Mouse (Mus musculus): ENCODE data around the gene Bag6.

Gene Bag6

DNA sequence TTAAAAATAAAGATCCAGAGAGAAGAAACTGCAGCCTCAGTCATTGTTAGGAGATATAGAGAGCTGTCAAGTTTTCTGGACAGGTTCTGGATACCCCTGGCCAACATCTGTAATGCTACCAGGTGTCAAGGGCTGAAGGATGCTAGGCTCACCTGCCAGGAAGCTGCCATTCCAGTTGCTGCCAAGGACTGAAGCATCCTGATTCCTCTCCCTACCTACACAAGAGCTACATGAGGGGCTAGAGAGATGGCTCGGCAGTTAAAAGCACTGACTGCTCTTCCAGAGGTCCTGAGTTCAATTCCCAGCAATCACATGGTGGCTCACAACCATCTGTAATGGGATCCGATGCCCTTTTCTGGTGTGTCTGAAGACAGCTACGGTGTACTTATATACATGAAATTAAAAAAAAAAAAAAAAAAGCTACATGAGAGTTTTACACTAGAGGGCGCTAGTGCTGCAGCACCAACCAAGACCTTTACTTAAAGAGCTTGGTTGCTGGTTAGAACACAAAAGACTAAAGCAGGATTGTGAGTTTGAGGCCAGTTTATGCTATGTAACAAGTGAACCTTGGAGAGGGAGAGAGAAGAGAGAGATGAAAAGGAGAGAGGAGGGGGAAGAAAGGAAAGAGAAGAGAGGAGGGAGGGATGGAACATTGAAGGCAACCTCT lies 33.7 kb downstream of the Bag6 start:
- no peak for DNase-seq

DNA sequence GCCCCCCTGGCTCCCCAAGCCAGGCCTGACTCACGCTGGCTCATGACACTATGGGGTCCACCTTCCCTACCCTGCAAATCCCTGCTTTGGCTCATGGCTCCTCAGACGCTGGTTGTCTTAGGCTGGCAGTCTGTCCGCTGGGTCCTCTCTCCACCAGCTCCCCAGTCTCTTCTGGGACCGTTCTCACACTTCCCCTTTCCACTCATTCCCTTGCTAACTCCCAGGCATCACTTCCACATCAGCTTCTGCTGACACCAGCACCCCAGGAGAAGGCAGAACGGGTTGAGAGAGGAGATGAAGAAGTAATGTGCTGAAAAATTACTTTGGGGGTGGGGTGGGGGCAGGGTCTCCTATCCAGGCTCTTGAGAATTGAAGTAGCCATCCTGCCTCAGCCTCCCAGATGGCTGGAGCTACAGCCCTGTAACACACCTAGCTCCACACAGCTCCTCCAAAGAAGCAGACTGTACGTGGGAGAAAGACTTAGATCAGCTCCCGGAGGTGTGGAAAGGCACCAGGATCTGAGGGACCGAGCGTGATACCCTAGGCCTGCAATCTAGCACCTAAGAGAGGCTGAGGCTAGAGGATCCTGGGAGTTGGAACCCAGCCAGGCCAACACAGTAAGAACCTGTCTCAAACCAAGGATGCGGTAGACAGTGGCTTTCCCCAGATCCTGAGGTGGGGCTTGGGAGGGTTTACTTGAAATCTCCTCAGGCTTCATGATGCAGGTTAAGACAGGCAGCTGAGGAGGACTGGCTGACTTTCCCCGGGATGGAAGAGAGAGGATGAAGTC lies 37.7 kb downstream of the Bag6 start:
- no peak for DNase-seq

DNA sequence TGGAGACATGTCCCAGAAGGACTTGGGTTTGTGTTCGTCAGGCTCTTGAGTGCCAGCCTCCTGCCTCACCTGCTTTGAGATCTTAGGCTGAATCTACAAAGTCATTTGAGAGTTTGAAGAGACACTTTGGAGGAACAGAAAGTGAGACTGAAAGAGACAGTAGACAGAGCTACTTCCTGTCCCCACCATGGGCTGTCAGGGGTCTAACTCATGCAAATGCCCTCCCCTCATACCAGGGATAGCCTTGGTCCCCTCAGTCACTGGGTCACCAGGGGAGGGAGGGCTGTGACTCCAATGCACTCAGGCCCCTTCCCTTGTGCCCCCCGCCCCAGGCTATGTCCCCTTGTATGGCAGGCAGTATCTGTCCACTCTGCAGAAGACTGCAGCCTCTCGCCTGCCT lies 38.4 kb downstream of the Bag6 start:
- no peak for DNase-seq

DNA sequence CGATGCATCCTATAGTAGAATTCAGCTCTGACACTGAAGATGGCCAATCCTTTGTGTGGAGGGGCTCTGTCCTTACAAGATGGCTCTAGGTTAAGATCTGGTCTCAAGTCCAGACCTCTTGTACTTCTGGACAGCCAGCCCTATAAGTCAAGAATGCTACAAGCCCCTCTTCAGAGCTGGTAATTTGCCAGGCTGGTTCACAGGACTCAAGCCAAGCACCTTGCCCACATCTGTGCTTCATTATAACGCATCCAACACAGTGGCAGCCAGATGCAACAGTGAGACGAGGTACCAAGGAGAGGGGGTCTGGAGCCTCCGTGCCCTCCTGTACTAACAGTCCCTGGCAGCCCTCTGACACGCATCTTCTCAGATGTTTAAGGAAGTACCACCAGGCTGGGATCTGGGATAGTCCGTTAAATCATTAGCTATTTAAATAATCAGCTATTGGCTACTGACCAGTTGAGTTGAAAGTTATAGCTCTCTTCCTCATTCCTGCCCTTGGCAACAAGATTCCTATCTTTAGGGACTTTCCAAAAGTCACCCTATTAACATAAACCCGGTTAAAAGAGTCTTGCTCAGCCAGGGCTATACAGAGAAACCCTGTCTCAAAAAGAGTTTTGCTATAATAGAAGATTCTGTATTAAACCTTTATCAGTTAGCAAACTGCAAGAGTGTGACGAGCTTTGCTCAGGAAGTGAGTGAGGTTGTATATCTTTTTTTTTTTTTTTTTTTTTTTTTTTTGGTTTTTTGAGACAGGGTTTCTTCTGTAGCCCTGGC lies 39.4 kb downstream of the Bag6 start:
- DNase-seq: no peak

DNA sequence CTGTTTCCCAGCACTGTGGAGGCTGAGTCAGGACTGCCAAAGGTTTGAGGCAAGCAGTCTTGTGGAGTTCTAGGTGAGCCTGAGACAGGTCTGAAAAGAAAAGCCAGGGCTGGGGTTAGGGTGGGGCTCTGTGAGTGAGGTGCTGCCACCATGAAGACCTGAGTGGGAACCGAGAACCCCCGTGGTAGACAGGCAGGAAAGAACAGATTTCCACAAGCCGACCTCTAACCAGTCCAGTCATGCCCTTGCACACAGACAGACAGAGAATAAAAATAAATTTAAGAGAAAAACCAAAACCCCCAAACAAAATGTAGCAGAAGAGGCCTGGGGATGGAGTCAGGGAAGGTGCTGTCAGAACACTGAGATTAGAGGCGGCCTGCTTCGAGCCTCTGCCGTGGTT lies 40.4 kb downstream of the Bag6 start:
- DNase-seq: no peak

DNA sequence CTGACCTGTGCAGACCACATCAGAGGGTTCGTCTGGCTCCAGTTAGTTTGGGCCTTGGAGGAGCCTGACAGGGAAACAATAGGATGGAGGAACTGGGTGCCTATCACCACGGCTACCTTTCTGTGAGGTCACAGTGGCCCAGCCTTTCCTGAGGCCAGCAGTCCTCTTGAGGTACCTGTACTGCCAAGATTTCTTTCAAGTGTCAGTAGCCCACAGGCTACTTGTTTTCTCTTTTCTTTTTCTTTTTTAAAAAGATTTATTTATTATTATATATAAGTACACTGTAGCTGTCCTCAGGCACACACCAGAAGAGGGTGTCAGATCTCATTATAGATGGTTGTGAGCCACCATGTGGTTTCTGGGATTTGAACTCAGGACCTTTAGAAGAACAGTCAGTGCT lies 41.0 kb downstream of the Bag6 start, which contains the start of gene Aif1:
Gene Aif1 (minus strand): TSS at position 101 of the 400 bp plus-strand sequence.
- no peak for DNase-seq

DNA sequence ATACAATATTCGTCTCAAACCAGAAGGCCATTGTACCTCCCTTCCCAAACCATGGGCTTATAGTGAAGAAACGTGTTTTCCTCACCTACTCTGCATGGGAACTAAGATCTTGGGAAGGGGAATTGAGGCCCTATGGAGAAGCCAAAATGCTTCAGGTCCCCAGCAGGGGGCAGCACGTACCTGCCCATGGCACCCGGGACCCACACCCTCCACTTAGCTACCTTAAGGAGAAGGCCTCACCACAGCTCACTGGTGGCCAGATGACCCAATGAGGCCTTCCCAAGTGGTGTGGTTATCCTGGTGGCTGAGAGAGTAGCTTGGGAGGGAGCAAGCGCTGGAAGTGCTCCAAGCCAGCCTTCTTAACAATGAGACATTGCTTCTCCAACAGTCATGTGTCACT lies 43.5 kb downstream of the Bag6 start:
- peak; percentile 79 for DNase-seq

DNA sequence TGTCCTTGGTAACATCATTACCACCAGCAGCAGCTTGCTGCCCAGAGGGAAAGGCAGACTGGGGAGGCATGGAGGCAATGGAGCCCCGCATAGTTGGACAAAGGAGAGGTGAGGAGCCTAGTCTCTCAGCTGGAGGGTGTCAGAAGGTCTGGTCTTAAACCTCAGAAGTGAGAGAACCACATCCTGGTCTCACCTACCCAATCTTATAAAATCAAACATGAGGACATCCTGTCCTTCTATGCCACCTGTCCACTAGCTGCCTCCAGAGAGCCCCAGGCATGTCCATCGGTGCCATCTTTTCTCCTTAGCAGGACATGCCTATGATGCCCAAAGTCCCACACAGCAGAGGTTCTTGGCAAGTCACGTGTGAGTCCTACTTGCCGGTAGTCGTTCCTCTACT lies 45.1 kb downstream of the Bag6 start:
- DNase-seq: no peak

DNA sequence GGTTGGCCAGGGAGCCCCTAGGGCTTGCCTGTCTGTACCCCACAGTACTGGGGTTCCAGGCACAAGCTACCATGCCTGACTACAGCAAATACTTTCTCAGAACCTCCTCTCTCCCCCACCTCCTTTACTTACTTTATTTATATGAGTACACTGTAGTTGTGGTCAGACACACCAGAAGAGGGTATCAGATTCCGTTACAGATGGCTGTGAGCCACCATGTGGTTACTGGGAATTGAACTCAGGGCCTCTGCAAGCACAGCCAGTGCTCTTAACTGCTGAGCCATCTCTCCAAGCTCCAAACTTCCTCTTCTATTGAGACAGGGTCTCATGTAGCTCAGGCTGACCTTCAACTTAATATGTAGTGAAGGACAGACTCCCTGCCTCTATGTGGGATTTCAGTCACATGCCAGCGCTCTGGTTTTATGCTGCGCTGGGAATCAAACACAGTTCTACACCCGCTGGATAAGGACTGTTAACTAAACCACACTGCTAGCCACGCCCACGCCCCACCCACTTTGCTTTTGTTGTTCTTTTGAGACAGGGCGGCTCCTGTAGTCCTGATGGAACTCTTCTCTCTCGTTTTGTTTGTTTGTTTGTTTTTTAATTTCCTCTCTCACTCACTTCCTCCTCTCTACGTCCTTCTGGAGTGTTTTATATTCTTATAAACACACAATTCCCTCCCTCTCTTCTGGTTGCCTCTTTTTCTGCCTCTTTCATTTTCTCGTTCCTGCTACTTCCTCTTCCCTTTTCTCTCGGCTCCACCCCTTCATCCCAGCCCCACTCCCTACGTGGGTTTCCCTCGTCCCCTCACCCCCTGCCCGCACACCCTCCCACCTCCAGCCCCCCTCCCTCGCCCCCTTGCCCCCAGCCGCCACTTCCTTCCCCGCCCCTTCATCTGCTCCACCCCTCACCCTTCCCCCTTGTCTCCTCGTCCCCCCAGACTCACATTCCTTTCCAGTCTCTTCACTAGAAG lies 50.9 kb downstream of the Bag6 start:
- peak; percentile 82 for DNase-seq

DNA sequence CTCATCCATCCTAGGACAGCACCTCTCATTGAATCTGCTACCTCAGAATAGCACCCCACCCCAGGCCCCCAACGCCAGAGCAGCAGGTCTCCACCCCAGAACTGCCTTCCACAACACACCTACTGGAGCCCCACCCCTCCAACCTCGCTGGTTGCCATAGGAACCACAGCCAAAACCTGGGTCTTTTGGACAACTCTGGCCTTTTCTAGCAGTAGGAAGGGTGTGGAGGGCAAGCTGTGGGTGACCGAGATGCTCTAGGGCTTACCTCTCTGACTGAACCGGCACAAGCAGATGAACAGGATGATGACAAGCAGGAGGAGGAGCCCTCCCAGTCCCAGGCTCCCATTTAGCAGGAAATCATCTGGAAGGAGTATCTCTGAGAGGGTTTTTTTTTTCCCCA lies 51.7 kb downstream of the Bag6 start:
- DNase-seq: no peak

DNA sequence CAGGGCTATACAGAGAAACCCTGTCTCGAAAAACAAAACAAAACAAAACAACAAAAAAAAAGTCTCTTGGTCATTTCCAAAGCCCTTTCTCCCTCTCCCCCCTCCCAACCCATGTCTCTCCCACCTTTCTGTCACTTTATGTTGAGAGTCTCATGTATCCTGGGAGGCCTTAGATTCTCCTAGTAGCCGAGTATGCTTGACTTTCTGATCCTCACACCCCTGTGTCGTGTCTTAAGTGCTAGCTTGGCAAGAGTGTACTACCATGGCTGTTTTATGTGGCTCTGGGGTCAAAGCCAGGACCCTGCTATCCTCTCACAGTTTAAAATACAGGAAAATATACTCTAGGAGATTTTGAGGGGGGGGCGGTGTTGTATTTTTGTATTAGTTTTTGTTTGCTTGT lies 52.4 kb downstream of the Bag6 start:
- no peak for DNase-seq

DNA sequence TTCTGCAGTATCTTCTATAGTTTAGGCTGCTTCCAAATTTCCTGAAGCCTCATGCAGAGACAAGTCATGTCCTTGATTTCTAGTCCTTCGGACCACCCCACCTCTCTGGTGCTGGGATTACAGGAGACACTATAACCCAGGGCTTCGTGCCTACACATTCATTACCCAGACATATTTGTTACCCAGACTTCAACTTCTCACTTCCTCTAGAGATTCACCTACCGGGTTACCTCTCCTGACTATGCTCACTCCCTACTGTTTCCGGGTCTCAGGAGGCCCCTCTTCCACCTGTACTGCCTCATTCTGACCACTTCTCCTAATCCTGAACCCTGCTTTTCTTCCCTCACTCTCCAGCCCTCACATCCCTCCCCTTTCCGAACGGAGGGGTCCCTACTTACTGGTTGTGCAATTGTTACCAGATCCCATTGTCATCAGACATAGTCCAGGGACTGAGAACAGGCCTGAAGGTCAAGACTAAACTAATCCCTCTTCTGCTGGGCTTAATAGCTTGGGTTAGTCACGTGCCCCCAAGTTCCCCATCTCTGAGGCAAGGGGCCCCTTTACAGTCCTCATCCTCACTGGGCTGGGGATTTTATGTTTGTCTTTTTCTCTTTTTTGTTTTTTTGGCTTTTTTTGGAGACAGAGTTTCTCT lies 53.1 kb downstream of the Bag6 start, which contains the start of gene Lst1:
Gene Lst1 (minus strand): TSS at position 481 of the 652 bp plus-strand sequence.
- no peak for DNase-seq

DNA sequence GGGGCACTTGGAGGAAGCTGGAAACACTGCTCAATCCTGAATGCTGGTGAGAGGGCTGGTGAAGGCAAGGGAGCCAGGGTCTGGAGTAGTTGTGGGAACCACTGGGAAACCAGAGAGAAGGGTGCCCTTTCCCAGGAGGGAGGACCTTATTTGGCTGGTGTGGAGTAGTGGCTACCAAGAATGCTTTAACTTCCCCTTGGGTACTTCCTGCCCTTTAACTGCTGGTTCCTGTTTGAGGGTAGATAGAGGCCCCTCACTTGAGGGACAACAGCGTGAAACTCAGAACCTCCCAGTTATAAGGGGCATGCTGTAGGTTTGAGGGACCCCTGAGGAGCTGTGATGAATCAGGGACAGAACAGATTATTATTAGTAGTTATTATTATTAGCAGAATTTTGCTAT lies 54.2 kb downstream of the Bag6 start:
- DNase-seq: no peak

DNA sequence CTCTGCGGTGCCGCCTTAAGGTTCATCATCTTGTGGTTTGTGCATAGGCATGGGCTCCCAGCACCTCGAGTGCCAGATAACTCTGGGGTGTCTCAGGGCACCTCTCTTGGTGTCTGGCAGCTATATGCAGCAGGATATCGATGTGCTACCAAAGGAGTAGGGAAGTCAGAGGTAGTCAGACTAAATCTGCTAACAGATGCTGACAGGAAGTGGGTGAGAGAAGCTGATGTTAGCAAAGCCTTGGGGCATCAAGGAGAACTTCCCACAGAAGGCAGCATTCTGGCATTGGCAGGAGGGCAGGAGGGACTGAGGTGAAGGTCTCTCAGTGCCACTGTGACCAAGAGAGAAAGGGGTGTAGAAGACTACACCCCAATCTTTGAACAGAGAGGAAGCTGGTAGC lies 55.1 kb downstream of the Bag6 start:
- no peak for DNase-seq

DNA sequence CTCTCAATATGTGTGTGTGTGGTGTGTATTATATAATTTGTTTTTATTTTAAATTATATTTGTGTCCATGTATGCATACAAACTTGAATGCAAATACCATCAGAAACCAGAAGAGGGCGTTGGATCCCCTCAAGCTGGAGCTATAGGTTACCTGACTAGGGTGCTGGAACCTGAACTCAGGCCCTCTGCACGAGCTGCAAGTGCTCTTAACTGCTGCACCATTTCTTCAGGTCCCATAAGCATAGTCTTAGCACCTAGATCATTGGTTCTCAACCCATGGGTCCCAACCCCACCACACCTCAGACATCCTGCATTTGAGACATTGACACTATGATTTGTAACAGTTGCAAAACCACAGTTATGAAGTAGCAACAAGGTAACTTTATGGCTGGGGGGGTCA lies 56.7 kb downstream of the Bag6 start:
- DNase-seq: no peak

DNA sequence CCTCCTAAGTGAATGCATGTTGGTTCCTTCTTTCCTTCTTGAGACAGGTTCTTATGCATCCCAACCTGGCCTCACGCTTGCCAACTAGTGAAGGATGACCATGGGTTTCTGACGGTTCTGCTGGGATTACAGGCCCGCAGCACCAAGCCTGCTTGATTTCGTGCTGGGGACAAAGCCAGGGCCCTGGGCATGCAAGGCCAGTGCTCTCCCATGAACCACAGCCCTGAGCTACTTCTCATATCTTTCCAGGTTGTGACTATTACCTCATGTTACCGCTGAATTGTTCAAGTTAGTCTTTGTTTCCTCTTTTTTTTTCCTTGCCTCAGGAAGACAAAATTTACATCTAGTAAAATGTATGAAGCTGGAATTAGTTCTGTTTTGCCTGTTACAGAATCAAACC lies 57.9 kb downstream of the Bag6 start:
- DNase-seq: no peak

DNA sequence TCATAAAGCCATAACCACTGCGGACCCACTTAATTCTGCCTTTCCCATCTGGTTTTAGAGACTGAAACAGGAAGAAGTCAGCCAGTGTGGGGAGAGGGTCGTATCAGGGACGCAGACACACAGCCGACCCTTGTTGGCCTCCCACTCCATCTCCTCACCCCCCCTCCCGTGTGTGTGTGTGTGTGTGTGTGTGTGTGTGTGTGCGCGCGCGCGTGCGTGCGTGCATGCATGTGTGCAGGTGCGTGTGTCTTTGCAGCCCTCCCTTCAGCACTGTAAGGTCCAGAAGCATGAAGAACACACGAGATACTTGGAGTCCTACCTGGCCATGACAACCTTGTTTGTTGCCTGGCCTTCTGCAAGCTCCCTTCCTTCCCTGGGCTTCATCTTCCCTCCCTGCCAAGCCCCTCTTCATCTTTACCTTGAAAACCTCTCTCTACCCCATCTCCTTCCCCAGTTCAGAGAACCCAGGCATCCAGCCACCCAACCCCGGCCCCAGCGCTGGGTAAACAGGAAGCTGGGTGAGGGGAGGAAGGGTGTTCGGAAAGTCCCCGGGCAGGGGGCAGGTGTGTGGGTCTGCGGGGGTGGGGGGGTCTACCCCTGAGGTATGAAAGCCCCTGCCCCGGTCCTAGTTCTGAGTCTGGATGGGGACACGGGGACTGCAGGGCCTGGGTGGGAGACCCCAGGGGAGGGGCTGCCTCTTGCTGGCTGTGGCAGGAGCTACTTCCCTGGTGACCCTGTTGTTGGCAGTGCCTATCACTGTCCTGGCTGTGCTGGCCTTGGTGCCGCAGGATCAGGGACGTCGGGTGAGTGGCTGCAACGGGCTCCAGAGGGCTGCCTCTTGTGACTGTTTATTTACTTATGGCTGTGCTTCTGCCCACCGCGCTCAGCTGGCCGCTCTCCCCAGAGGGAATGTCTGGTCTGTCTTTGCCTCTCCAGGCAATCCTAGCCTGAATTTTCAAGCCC lies 59.2 kb downstream of the Bag6 start, which contains the start of gene Ltb:
Gene Ltb (plus strand): TSS at position 559 of the 963 bp plus-strand sequence.
- no peak for DNase-seq

DNA sequence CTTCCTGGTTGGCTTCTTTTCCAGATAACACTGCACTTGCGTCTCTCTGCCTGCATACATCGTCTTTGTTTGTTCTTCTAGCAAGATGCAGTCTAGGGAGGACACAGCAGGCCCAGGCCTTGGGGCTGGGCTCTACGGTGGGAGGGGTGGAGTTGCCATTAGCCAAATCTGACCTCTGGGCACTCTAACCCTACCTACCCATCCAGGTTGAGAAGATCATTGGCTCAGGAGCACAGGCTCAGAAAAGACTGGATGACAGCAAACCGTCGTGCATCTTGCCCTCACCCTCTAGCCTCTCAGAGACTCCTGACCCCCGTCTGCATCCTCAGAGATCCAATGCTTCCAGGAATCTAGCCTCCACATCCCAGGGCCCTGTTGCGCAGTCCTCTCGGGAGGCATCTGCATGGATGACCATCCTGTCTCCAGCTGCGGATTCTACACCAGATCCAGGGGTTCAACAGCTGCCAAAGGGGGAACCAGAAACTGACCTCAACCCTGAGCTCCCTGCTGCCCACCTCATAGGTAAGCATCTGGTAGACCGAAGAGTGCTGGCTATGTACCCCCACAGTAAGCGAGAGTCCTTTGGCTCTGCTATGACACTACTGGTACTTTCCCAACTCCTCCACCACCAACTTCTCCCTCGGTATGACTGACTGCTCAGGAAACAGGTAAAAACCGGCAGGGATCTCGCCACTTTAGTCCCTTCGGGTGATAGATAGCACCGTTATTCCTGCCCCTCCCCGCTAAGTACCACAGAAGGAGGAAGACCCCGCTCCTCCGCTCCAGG lies 60.1 kb downstream of the Bag6 start:
- no peak for DNase-seq

DNA sequence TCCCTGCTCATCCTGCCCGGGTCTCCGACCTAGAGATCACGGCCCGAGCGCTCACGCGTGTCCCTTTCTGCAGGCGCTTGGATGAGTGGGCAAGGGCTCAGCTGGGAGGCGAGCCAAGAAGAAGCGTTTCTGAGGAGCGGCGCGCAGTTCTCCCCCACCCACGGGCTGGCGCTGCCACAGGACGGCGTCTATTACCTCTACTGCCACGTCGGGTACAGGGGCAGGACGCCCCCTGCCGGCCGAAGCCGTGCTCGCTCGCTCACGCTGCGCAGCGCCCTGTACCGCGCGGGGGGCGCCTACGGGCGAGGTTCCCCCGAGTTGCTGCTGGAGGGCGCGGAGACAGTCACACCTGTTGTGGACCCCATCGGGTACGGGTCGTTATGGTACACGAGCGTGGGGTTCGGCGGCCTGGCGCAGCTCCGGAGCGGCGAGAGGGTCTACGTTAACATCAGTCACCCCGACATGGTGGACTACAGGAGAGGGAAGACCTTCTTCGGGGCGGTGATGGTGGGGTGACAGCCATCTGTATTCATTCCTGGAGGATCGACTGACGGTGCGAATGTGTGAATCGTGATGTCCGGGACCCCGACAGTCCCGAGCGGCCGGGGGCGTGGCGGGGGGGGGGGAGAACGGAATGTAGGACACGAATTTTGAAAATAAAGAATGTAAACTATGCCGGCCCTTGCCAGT lies 60.8 kb downstream of the Bag6 start:
- DNase-seq: peak; percentile 84
